In the genomic region with DNA sequence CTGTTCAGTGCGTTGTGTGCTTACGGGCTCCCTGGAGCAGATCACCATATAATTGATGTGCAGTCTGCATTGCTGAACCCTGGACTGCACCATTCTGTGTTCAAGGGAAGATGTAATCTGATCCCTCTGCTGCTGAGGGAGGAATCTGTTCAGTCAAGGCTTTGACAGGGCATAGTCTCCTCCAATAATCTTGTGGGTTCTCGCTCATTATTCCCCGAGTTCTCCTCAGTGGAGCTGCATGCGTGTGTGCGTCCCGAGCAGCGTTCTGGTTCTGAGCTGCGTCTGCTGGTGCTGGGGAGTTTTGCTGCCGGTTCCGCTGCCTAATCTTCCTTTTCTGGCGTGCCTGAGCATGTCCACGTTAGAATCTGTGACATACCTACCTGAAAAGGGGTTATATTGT, we compare ENCODE assay signal across 8 mouse cellular contexts.
DNase-seq lines count a peak whose midpoint lies in the region; ATAC-seq and TF ChIP-seq lines count a peak whose summit lies in the region.

No protein-coding gene starts in this region.

- H3K9me3 ChIP-seq in intestine, embryonic 15.5 days: no peaks in the 10 kb centered on the region
- H3K9me3 ChIP-seq in midbrain, embryonic 11.5 days (ENCODE audit: control insufficient read depth, low read length): no peaks in the 10 kb centered on the region

- peak; percentile 97 for ATAC-seq in Patski
- peak; percentile 100 for ATAC-seq in intestine, embryonic 15.5 days
- peak; percentile 98 for ATAC-seq in midbrain, embryonic 11.5 days (ENCODE audit: low FRiP score)

- peak overlapping the region; percentile 77 for H3K4me2 ChIP-seq in intestine, embryonic 15.5 days (replicated peaks)
- peak overlapping the region; percentile 71 for H3K4me2 ChIP-seq in midbrain, embryonic 11.5 days

- peak overlapping the region; percentile 47 for H3K4me3 ChIP-seq in intestine, embryonic 15.5 days (replicated peaks)
- H3K4me3 ChIP-seq in midbrain, embryonic 11.5 days (ENCODE audit: low read depth, low read length): peak overlapping the region; percentile 47
- peak overlapping the region; percentile 39 for H3K4me3 ChIP-seq in small intestine, adult 2 months (ENCODE audit: low read depth, low read length)

- peak overlapping the region; percentile 44; the same call in 1 of the 2 replicates for H3K9ac ChIP-seq in intestine, embryonic 15.5 days
- H3K9ac ChIP-seq in midbrain, embryonic 11.5 days (ENCODE audit: low read length): peak overlapping the region; percentile 68

- no peaks in the 10 kb centered on the region for H3K36me3 ChIP-seq in intestine, embryonic 15.5 days
- no peaks in the 10 kb centered on the region for H3K36me3 ChIP-seq in midbrain, embryonic 11.5 days (ENCODE audit: control insufficient read depth, insufficient read depth, low read length)
- no peaks in the 10 kb centered on the region; the same call in 1 of the 2 replicates for H3K36me3 ChIP-seq in small intestine, adult 2 months (ENCODE audit: control insufficient read depth, insufficient read depth, low read length)

- 10% methylated on average over 13 of the region's 13 CpGs for WGBS in intestine, embryonic 15.5 days
- WGBS in midbrain, embryonic 11.5 days: 8% methylated on average over 13 of the region's 13 CpGs
- 34% methylated on average over 13 of the region's 13 CpGs for WGBS in small intestine, adult 2 months

- POLR2A ChIA-PET in Patski (lab: Charles Lee): interaction anchor here (0.6 kb wide), 2 partner anchors 638 to 1347 kb away, joined by 3 to 5 read pairs; no protein-coding TSS in a partner anchor

- in situ Hi-C loops in Patski (cut with MboI; ENCODE audit: low pct_unique_long_range_greater_than_20kb): no loop called here

- H3K27ac ChIP-seq in intestine, embryonic 15.5 days: peak overlapping the region; percentile 68
- peak overlapping the region; percentile 80 for H3K27ac ChIP-seq in midbrain, embryonic 11.5 days (ENCODE audit: low read depth, low read length)
- no peak overlapping the region for H3K27ac ChIP-seq in small intestine, adult 2 months (ENCODE audit: insufficient read depth, low read depth, low read length)

- no peak for TF ChIP-seq CTCF in Patski (IDR thresholded peaks at IDR 0.05)
- no peak for TF ChIP-seq CTCF in small intestine, adult 2 months (IDR thresholded peaks at IDR 0.05; ENCODE audit: extremely low read depth, insufficient read length, insufficient replicate concordance, low read depth, low read length)

- CTCF ChIA-PET in Patski (lab: Charles Lee): interaction anchor here (1.0 to 1.6 kb wide), 5 partner anchors 10 to 79 kb away, joined by 3 to 7 read pairs (median 4); no protein-coding TSS in a partner anchor

- no peaks in the 10 kb centered on the region for H3K27me3 ChIP-seq in Patski
- H3K27me3 ChIP-seq in intestine, embryonic 15.5 days (replicated peaks): no peaks in the 10 kb centered on the region
- H3K27me3 ChIP-seq in midbrain, embryonic 11.5 days (ENCODE audit: control insufficient read depth, insufficient read depth, low read length): no peaks in the 10 kb centered on the region
- H3K27me3 ChIP-seq in small intestine, adult 2 months (ENCODE audit: control insufficient read depth, insufficient read depth, low read length): no peaks in the 10 kb centered on the region

- DNase-seq in Patski (ENCODE audit: low read depth, low spot score): peak; percentile 74
- DNase-seq in cerebellum, postnatal 36 days: peak; percentile 80 to 87
- peak; percentile 25 for DNase-seq in gastrocnemius, postnatal 25 days
- peak; percentile 75 to 76 for DNase-seq in left cerebral cortex, adult 8-10 months (ENCODE audit: low spot score in 2 of 2)
- DNase-seq in midbrain, embryonic 11.5 days (ENCODE audit: low spot score, missing footprints): peak; percentile 96
- no peak for DNase-seq in T-cell, adult 2 months (ENCODE audit: low spot score)

- no peaks in the 10 kb centered on the region for H3K4me1 ChIP-seq in intestine, embryonic 15.5 days (replicated peaks)
- H3K4me1 ChIP-seq in midbrain, embryonic 11.5 days (ENCODE audit: control insufficient read depth, insufficient read depth, low read length): peaks cover 2% of the 10 kb centered on the region; the same call in 1 of the 2 replicates
- H3K4me1 ChIP-seq in small intestine, adult 2 months (ENCODE audit: control insufficient read depth, insufficient read depth, insufficient read length, low read length): no peaks in the 10 kb centered on the region

- no peak for TF ChIP-seq POLR2A in small intestine, adult 2 months (IDR thresholded peaks at IDR 0.05; ENCODE audit: low read depth, low read length)
